Mouse (Mus musculus) gastrocnemius, postnatal 36 days (tissue): Measurements from ENCODE around the gene Myct1. TPM values are rescaled to one million over a fixed set of nuclear protein-coding genes. Genes with fewer than 3 reads are reported as not detected.

Source experiments
- DNase-seq, 2 experiments: peaks; one replicate each; pipeline ENCODE4 v3.0.0; 2022
- intact Hi-C: fragments of 180-260 bp; cut with DNase I; formaldehyde crosslinking; loops from one replicate; pipeline ENCODE4 v1.15.1; 2025
- long read RNA-seq, 2 experiments: library from polyadenylated mRNA; stranded (forward); transcript quantifications; one replicate each; pipeline ENCODE4 v2.0.0; 2021
- total RNA-seq, 2 experiments: library from RNA; stranded (reverse); gene quantifications; 2 replicates each; pipeline ENCODE4 v1.2.3; 2021

Gene Myct1
- 1 to 10 TPM; 3.5 to 4.4 TPM for total RNA-seq
- long read RNA-seq, experiment 1, partial matches to known transcripts = 3 of 5 reads
- long read RNA-seq, experiment 1, other reads (novel, unspliced or antisense) = 0 of 5 reads
- long read RNA-seq, experiment 2, partial matches to known transcripts = 0 of 7 reads
- long read RNA-seq, experiment 2, other reads (novel, unspliced or antisense) = 4 of 7 reads

GRCm38 (mm10) chr10:5593464-5593863 lies at the start of gene Myct1:
TSS of gene Myct1 (plus strand) at chr10:5593775.
- DNase-seq = no peak
- intact Hi-C loops = no loop called here

GRCm38 (mm10) chr10:5546428-5546827 lies 47.1 kb upstream of the Myct1 start:
- DNase-seq = no peak
- intact Hi-C loops = no loop called here

- intact Hi-C loops = no loop called here
- no peak for DNase-seq
Observed at GRCm38 (mm10) chr10:5547769-5548168, 45.8 kb upstream of the Myct1 start.

GRCm38 (mm10) chr10:5548651-5549050 lies 44.9 kb upstream of the Myct1 start:
- intact Hi-C loops = no loop called here
- no peak for DNase-seq

- intact Hi-C loops = no loop called here
Observed at GRCm38 (mm10) chr10:5549871-5550167, 43.8 kb upstream of the Myct1 start.

GRCm38 (mm10) chr10:5550168-5551021 lies 43.2 kb upstream of the Myct1 start:
- DNase-seq = peak in 1 of 2 experiments; percentile 13
- intact Hi-C loops = no loop called here

More at GRCm38 (mm10) chr10:5549871-5550167, 43.8 kb upstream of the Myct1 start:
- DNase-seq = no peak

- no peak for DNase-seq
- intact Hi-C loops = no loop called here
Observed at GRCm38 (mm10) chr10:5551382-5551781, 42.2 kb upstream of the Myct1 start, which contains the start of gene Syne1. TSS of gene Syne1 (minus strand) at chr10:5551482.

- no peak for DNase-seq
- intact Hi-C loops = no loop called here
Observed at GRCm38 (mm10) chr10:5554941-5555340, 38.6 kb upstream of the Myct1 start.

- no peak for DNase-seq
- intact Hi-C loops = no loop called here
Observed at GRCm38 (mm10) chr10:5558808-5559207, 34.8 kb upstream of the Myct1 start.

- DNase-seq = no peak
- intact Hi-C loops = no loop called here
Observed at GRCm38 (mm10) chr10:5560526-5560925, 33.0 kb upstream of the Myct1 start.

- no peak for DNase-seq
Observed at GRCm38 (mm10) chr10:5561706-5562105, 31.9 kb upstream of the Myct1 start.

GRCm38 (mm10) chr10:5568991-5569390 lies 24.6 kb upstream of the Myct1 start:
- intact Hi-C loops = no loop called here
- DNase-seq = no peak

More at GRCm38 (mm10) chr10:5561706-5562105, 31.9 kb upstream of the Myct1 start:
- intact Hi-C loops = no loop called here

- intact Hi-C loops = no loop called here
- DNase-seq = no peak
Observed at GRCm38 (mm10) chr10:5570059-5570458, 23.5 kb upstream of the Myct1 start.

- DNase-seq = no peak
- intact Hi-C loops = no loop called here
Observed at GRCm38 (mm10) chr10:5571332-5571731, 22.2 kb upstream of the Myct1 start.

GRCm38 (mm10) chr10:5573328-5573727 lies 20.2 kb upstream of the Myct1 start:
- intact Hi-C loops = no loop called here
- no peak for DNase-seq

GRCm38 (mm10) chr10:5591061-5591460 lies 2.5 kb upstream of the Myct1 start:
- intact Hi-C loops = no loop called here
- no peak for DNase-seq

GRCm38 (mm10) chr10:5591996-5592395 lies 1.6 kb upstream of the Myct1 start:
- no peak for DNase-seq
- intact Hi-C loops = no loop called here

GRCm38 (mm10) chr10:5594457-5594856 lies 882 bp downstream of the Myct1 start:
- no peak for DNase-seq
- intact Hi-C loops = no loop called here

GRCm38 (mm10) chr10:5596559-5596958 lies 3.0 kb downstream of the Myct1 start:
- intact Hi-C loops = loop anchor here (5.0 kb wide), 2 partner anchors 36 to 191 kb away; no protein-coding TSS in a partner anchor
- DNase-seq = no peak

- DNase-seq = peak in 1 of 2 experiments; percentile 18
- intact Hi-C loops = loop anchor here (10.0 kb wide), 1 partner anchor 245 kb away; no protein-coding TSS in a partner anchor
Observed at GRCm38 (mm10) chr10:5600123-5600522, 6.5 kb downstream of the Myct1 start.

GRCm38 (mm10) chr10:5603512-5603911 lies 9.9 kb downstream of the Myct1 start:
- intact Hi-C loops = loop anchor here (10.0 kb wide), 1 partner anchor 241 kb away; no protein-coding TSS in a partner anchor

GRCm38 (mm10) chr10:5604371-5604770 lies 10.8 kb downstream of the Myct1 start:
- no peak for DNase-seq
- intact Hi-C loops = loop anchor here (10.0 kb wide), 1 partner anchor 240 kb away; no protein-coding TSS in a partner anchor

More at GRCm38 (mm10) chr10:5603512-5603911, 9.9 kb downstream of the Myct1 start:
- no peak for DNase-seq
